Mouse (Mus musculus) stomach, postnatal 0 days (tissue): ENCODE results near the gene Olfr263. TPM values are rescaled to one million over a fixed set of nuclear protein-coding genes. Genes with fewer than 3 reads are reported as not detected.

Experiments used
- ATAC-seq: fragments of 200-750 bp; cut with Nextera tagmentation; 2 replicates; pipeline ENCODE4 v1.8.0; 2017; ENCODE audit not compliant: low FRiP score, low TSS enrichment
- DNase-seq: peaks from one replicate; pipeline ENCODE4 v3.0.0-alpha.2; 2016; ENCODE audit warnings: low spot score
- H3K27ac ChIP-seq: fragments of 300-500 bp; sonication (generic); replicated peaks from 2 replicates; pipeline ENCODE4 v1.5.1; 2014; ENCODE audit warnings: mild to moderate bottlenecking, control low read depth
- H3K27me3 ChIP-seq: fragments of 300-500 bp; sonication (generic); 2 replicates; pipeline ENCODE4 v1.6.1; 2014; ENCODE audit warnings: low read length; ENCODE audit not compliant: control insufficient read depth, insufficient read depth
- H3K36me3 ChIP-seq: fragments of 300-500 bp; sonication (generic); 2 replicates; pipeline ENCODE4 v1.6.1; 2014; ENCODE audit warnings: low read length, mixed read lengths; ENCODE audit not compliant: control insufficient read depth, insufficient read depth
- H3K4me1 ChIP-seq: fragments of 300-500 bp; sonication (generic); replicated peaks from 2 replicates; pipeline ENCODE4 v1.6.1; 2014; ENCODE audit warnings: antibody characterized with exemption; ENCODE audit not compliant: control insufficient read depth, insufficient read depth
- H3K4me2 ChIP-seq: fragments of 300-500 bp; sonication (generic); replicated peaks from 2 replicates; pipeline ENCODE4 v1.6.1; 2014; ENCODE audit warnings: low read depth, mild to moderate bottlenecking, control low read depth, moderate library complexity
- H3K4me3 ChIP-seq: fragments of 300-500 bp; sonication (generic); 2 replicates; pipeline ENCODE4 v1.5.1; 2014; ENCODE audit warnings: low read depth, low read length, control low read depth
- H3K9ac ChIP-seq: fragments of 300-500 bp; sonication (generic); 2 replicates; pipeline ENCODE4 v1.6.1; 2014; ENCODE audit warnings: mild to moderate bottlenecking, low read length, control low read depth, mixed read lengths
- H3K9me3 ChIP-seq: fragments of 300-500 bp; sonication (generic); 2 replicates; pipeline ENCODE4 v1.6.1; 2016; ENCODE audit warnings: low read length; ENCODE audit not compliant: control insufficient read depth
- CTCF ChIP-seq: IDR thresholded peaks from 2 replicates; pipeline ENCODE4 v1.5.1; 2016; ENCODE audit warnings: antibody characterized with exemption, low read depth, mild to moderate bottlenecking, moderate library complexity
- EP300 ChIP-seq: optimal IDR thresholded peaks from 2 replicates; pipeline ENCODE3; 2016; ENCODE audit warnings: antibody characterized with exemption
- WGBS: fragments of 180-500 bp; shearing (Covaris S2); extraction: QIAGEN DNeasy Blood & Tissue Kit; methylation state at CpG from one replicate; pipeline ENCODE4 v1.1.7; 2014; 5-methylcytosine and 5-hydroxymethylcytosine counted together
- polyA plus RNA-seq: library from polyadenylated mRNA; unstranded; fragments of >200 nt; fragmentation: Nextera tagmentation; extraction: Ambion mirVana; gene quantifications from 2 replicates; pipeline ENCODE4 v1.2.1, GENCODE M21; 2015

Olfr263 gene
- polyA plus RNA-seq, 1 experiment from 2014 or later: not detected

DNA sequence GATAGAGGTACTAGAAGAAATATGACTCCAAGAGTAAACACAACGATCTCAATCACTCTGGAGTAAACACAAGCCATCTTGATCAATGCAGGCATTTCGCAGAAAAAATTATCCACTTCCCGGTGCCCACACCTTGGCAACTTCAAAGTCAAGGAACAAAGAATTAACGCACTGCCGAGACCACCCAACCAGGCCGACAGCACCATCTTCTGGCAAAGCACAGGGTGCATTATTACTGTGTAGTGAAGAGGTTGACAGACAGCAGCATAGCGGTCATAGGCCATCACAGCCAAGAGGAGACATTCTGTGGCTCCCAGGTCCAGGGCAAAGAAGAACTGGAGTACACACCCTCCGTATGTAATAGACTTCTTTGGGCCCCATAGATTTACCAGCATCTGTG is 13.0 kb downstream of the Olfr263 start:
- Histone ChIP-seq H3K4me3 (no peak overlapping the region), H3K9ac (no peak overlapping the region), H3K36me3 (no peaks in the 10 kb centered on the region), H3K9me3 (no peaks in the 10 kb centered on the region), H3K27ac (no peak overlapping the region), H3K4me1 (no peaks in the 10 kb centered on the region), H3K27me3 (no peaks in the 10 kb centered on the region), H3K4me2 (no peak overlapping the region)
- ATAC-seq: no peak
- 28% methylated on average over 8 of the region's 8 CpGs for WGBS
- TF ChIP-seq CTCF: peak; percentile 44
- no peak for TF ChIP-seq EP300
- no peak for DNase-seq

DNA sequence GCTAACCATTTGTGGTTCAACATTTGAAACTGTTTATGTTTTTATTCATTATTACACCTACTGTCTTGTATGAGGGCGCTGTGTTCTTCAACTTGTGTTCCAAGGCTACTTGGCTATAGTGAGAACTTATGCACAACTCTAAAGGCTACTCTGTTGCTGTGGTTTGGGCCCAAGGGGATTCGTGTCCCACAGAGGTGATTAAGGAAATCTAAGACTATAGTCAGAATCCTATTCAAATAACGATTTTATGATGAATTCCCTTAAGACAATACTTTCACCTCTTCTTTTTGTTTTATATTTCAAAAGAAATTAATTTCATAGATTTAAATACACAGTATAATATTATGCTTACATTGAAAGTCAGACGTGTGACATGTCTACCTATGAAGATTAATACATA is 16.3 kb downstream of the Olfr263 start, which contains the start of gene Olfr1368:
TSS of gene Olfr1368 (minus strand) at position 101 of the 400 bp plus-strand sequence.
- ATAC-seq (no peak), DNase-seq (no peak)
- TF ChIP-seq CTCF: no peak
- no peak for TF ChIP-seq EP300
- Histone ChIP-seq H3K27ac (no peak within 1 kb of the TSS), H3K9ac (no peak within 1 kb of the TSS), H3K4me3 (no peak within 1 kb of the TSS), H3K36me3 (no peaks in the 10 kb centered on the region), H3K4me2 (no peak within 1 kb of the TSS), H3K27me3 (no peaks in the 10 kb centered on the region), H3K4me1 (no peaks in the 10 kb centered on the region), H3K9me3 (no peaks in the 10 kb centered on the region)
- 68% methylated on average over 4 of the region's 4 CpGs for WGBS

DNA sequence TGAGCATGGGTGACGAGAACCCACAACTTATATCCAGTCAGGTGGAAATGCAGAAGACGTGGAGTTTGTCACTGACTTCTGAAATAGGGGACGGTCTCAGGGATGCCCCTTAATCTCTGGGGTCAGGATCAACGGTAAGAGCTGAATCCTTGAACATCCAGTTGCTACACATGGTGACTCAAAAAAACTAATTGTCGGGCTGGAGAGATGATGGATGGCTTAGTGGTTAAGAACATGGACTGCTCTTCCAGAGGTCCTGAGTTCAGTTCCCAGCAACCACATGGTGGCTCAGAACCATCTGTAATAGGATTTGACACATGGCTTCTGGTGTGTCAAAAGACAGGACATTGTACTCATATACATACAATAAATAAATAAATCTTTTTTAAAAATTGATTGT is 26.4 kb downstream of the Olfr263 start:
- H3K4me1 ChIP-seq: no peaks in the 10 kb centered on the region
- H3K9ac ChIP-seq: no peak overlapping the region
- ATAC-seq: no peak
- no peaks in the 10 kb centered on the region for H3K27me3 ChIP-seq
- TF ChIP-seq CTCF (no peak), EP300 (no peak)
- no peak overlapping the region for H3K27ac ChIP-seq
- WGBS: 80% methylated on average over 5 of the region's 5 CpGs
- H3K36me3 ChIP-seq: no peaks in the 10 kb centered on the region
- no peak for DNase-seq
- H3K9me3 ChIP-seq: no peaks in the 10 kb centered on the region
- no peak overlapping the region for H3K4me3 ChIP-seq
- no peak overlapping the region for H3K4me2 ChIP-seq

DNA sequence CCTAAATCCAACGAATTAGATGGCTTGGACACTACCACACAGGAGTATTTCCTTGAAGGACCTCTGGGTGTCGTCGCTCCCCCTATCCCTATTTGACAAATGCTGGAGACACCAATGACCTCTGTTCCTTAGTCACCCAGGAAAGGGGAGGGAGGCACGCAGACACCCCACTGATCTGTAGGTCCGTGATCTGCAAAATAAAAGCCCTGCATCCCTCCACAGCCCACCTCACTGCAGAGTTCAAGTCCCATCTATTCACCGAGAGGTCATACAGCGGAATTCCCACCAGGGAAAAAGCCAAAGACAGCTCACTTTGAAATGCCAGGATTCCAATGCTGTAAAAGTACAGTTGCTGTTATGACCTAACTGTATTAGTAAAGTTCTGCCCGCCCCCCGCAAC is 28.6 kb downstream of the Olfr263 start:
- H3K4me2 ChIP-seq: peak overlapping the region; percentile 91; the same call in 1 of the 2 replicates
- H3K27me3 ChIP-seq: no peaks in the 10 kb centered on the region
- no peak overlapping the region; the same call in 1 of the 2 replicates for H3K4me3 ChIP-seq
- no peaks in the 10 kb centered on the region for H3K36me3 ChIP-seq
- TF ChIP-seq EP300: no peak
- no peak for TF ChIP-seq CTCF
- DNase-seq: no peak
- H3K27ac ChIP-seq: no peak overlapping the region
- H3K9ac ChIP-seq: no peak overlapping the region
- ATAC-seq: no peak
- H3K9me3 ChIP-seq: no peaks in the 10 kb centered on the region
- WGBS: 14% methylated on average over 9 of the region's 9 CpGs
- H3K4me1 ChIP-seq: no peaks in the 10 kb centered on the region

DNA sequence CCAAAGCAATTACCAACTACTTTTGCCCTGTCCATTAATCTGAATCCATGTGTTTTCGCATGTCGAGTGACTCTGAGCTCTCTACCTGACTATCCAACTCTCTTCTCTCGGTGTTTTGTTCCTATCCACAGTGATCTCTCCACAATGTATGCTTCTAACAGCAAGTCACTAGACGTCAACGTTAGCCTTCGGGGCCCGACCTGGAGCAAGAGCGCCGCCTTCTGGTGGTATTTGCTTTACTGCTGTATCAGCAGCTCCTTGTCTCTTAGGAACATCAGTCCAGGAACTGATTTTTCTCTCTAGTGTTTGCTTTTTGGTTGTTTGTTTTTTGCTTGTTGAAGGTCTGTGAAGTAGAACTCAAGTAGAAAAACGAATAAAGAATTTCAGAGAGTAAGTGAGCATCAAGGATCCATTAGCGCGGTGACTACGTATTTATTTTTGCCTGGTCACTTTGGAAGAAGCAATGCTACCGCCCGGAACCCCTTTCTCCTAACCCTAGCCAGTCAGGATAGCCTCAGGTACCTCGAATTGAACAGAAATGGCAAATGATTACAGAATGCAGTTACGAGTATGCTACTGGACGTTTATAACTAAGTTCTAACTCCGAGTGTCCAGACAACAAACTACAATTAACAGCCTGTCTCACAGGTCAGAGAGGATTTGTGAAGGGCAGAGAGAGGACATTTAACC is 29.5 kb downstream of the Olfr263 start:
- peak overlapping the region; percentile 61 for H3K9ac ChIP-seq
- peak overlapping the region; percentile 91 for H3K4me2 ChIP-seq
- no peaks in the 10 kb centered on the region for H3K9me3 ChIP-seq
- peak overlapping the region; percentile 45 for H3K4me3 ChIP-seq
- no peak overlapping the region for H3K27ac ChIP-seq
- DNase-seq: peak; percentile 90
- ATAC-seq: peak; percentile 52; the same call in 1 of the 2 replicates
- H3K27me3 ChIP-seq: no peaks in the 10 kb centered on the region
- under 1% methylated on average over 19 of the region's 19 CpGs for WGBS
- H3K4me1 ChIP-seq: no peaks in the 10 kb centered on the region
- H3K36me3 ChIP-seq: no peaks in the 10 kb centered on the region
- peak; percentile 90 for TF ChIP-seq CTCF
- no peak for TF ChIP-seq EP300

DNA sequence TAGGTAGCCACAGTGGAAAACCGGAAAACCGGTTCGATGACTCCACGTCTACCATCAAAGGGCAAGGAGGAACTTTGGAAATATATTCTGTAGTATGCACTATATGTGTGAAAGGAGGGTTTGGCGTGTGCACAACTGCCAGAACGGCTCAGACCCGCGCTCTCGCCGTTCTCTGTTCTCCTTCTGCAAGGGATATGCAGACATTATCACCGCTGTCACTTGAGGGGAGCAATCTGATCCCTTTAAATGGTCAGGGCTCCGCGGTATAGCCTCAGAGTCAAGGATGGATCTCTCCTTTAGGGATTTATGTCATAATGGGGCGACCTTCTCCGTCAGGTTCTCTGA is 30.0 kb downstream of the Olfr263 start:
- H3K4me3 ChIP-seq: peak overlapping the region; percentile 45
- H3K27ac ChIP-seq: no peak overlapping the region
- ATAC-seq (no peak), DNase-seq (no peak)
- H3K9ac ChIP-seq: peak overlapping the region; percentile 61
- H3K36me3 ChIP-seq: no peaks in the 10 kb centered on the region
- TF ChIP-seq EP300: no peak
- no peak for TF ChIP-seq CTCF
- H3K4me1 ChIP-seq: no peaks in the 10 kb centered on the region
- peak overlapping the region; percentile 91 for H3K4me2 ChIP-seq
- H3K9me3 ChIP-seq: no peaks in the 10 kb centered on the region
- H3K27me3 ChIP-seq: no peaks in the 10 kb centered on the region
- under 1% methylated on average over 15 of the region's 15 CpGs for whole genome bisulfite sequencing
